Mouse (Mus musculus): ENCODE data around the gene Hrh3. TPM values are rescaled to one million over a fixed set of nuclear protein-coding genes. Genes with fewer than 3 reads are reported as not detected.

Hrh3 gene
- polyA plus RNA-seq (2015; fragmentation: Nextera tagmentation; extraction: Ambion mirVana) = 2.3 and 2.8 TPM in 2 replicates

- H3K4me2 ChIP-seq = peak within 1 kb of the TSS; percentile 96
- no peak within 1 kb of the TSS for H3K27ac ChIP-seq
- peak; percentile 77 for ATAC-seq
- H3K36me3 ChIP-seq (ENCODE audit: poor library complexity, severe bottlenecking) = no peaks in the 10 kb centered on the region
- no peaks in the 10 kb centered on the region for H3K9me3 ChIP-seq (replicated peaks)
- peak within 1 kb of the TSS; percentile 58 for H3K4me3 ChIP-seq
- peak within 1 kb of the TSS; percentile 61 for H3K9ac ChIP-seq
- WGBS = under 1% methylated on average over 80 of the region's 87 CpGs
- H3K4me1 ChIP-seq = peaks cover 42% of the 10 kb centered on the region
- H3K27me3 ChIP-seq = peaks cover 65% of the 10 kb centered on the region
Observed at GRCm38 (mm10) chr2:180103978-180104658, at the start of gene Hrh3. Gene Hrh3 (minus strand): TSS chr2:180104488.

- no peak overlapping the region for H3K4me3 ChIP-seq
- 89% methylated on average over 9 of the region's 9 CpGs for WGBS
- H3K9me3 ChIP-seq (replicated peaks) = no peaks in the 10 kb centered on the region
- H3K27me3 ChIP-seq = no peaks in the 10 kb centered on the region
- H3K36me3 ChIP-seq (ENCODE audit: poor library complexity, severe bottlenecking) = peaks cover 92% of the 10 kb centered on the region
- no peak overlapping the region for H3K9ac ChIP-seq
- no peak for ATAC-seq
- H3K27ac ChIP-seq = no peak overlapping the region
- no peak overlapping the region for H3K4me2 ChIP-seq
- no peaks in the 10 kb centered on the region for H3K4me1 ChIP-seq
Observed at GRCm38 (mm10) chr2:180148551-180148950, 44.3 kb upstream of the Hrh3 start.

- H3K4me3 ChIP-seq = no peak overlapping the region
- peaks cover 92% of the 10 kb centered on the region for H3K36me3 ChIP-seq (ENCODE audit: poor library complexity, severe bottlenecking)
- H3K9me3 ChIP-seq (replicated peaks) = no peaks in the 10 kb centered on the region
- H3K9ac ChIP-seq = no peak overlapping the region
- no peak for ATAC-seq
- H3K4me1 ChIP-seq = no peaks in the 10 kb centered on the region
- WGBS = 88% methylated on average over 6 of the region's 6 CpGs
- no peak overlapping the region for H3K4me2 ChIP-seq
- H3K27ac ChIP-seq = no peak overlapping the region
- H3K27me3 ChIP-seq = no peaks in the 10 kb centered on the region
Observed at GRCm38 (mm10) chr2:180147379-180147778, 43.1 kb upstream of the Hrh3 start.

GRCm38 (mm10) chr2:180146091-180146490 lies 41.8 kb upstream of the Hrh3 start:
- Histone ChIP-seq H3K4me1 (no peaks in the 10 kb centered on the region), H3K9me3 (replicated peaks) (no peaks in the 10 kb centered on the region), H3K27me3 (no peaks in the 10 kb centered on the region), H3K9ac (no peak overlapping the region), H3K4me2 (no peak overlapping the region), H3K4me3 (no peak overlapping the region), H3K36me3 (ENCODE audit: poor library complexity, severe bottlenecking) (peaks cover 90% of the 10 kb centered on the region), H3K27ac (no peak overlapping the region)
- ATAC-seq = no peak
- 93% methylated on average over 2 of the region's 2 CpGs for WGBS

GRCm38 (mm10) chr2:180135414-180135813 lies 31.1 kb upstream of the Hrh3 start:
- no peak overlapping the region for H3K4me2 ChIP-seq
- WGBS = 90% methylated on average over 5 of the region's 5 CpGs
- H3K27ac ChIP-seq = no peak overlapping the region
- peaks cover 30% of the 10 kb centered on the region for H3K36me3 ChIP-seq (ENCODE audit: poor library complexity, severe bottlenecking)
- H3K27me3 ChIP-seq = no peaks in the 10 kb centered on the region
- H3K4me1 ChIP-seq = no peaks in the 10 kb centered on the region
- no peaks in the 10 kb centered on the region for H3K9me3 ChIP-seq (replicated peaks)
- ATAC-seq = no peak
- H3K9ac ChIP-seq = no peak overlapping the region
- no peak overlapping the region for H3K4me3 ChIP-seq

GRCm38 (mm10) chr2:180133911-180134310 lies 29.6 kb upstream of the Hrh3 start:
- H3K4me3 ChIP-seq = no peak overlapping the region

GRCm38 (mm10) chr2:180133231-180133630 lies 28.9 kb upstream of the Hrh3 start:
- Histone ChIP-seq H3K27me3 (no peaks in the 10 kb centered on the region), H3K4me3 (no peak overlapping the region), H3K27ac (no peak overlapping the region), H3K4me2 (no peak overlapping the region), H3K4me1 (no peaks in the 10 kb centered on the region), H3K9ac (no peak overlapping the region), H3K9me3 (replicated peaks) (no peaks in the 10 kb centered on the region), H3K36me3 (ENCODE audit: poor library complexity, severe bottlenecking) (peaks cover 12% of the 10 kb centered on the region)
- ATAC-seq = no peak
- 97% methylated on average over 4 of the region's 4 CpGs for WGBS

More at GRCm38 (mm10) chr2:180133911-180134310, 29.6 kb upstream of the Hrh3 start:
- Histone ChIP-seq H3K27ac (no peak overlapping the region), H3K9me3 (replicated peaks) (no peaks in the 10 kb centered on the region), H3K4me1 (no peaks in the 10 kb centered on the region), H3K36me3 (ENCODE audit: poor library complexity, severe bottlenecking) (peaks cover 19% of the 10 kb centered on the region), H3K9ac (no peak overlapping the region), H3K4me2 (no peak overlapping the region), H3K27me3 (no peaks in the 10 kb centered on the region)
- ATAC-seq = no peak
- 91% methylated on average over 3 of the region's 3 CpGs for WGBS

GRCm38 (mm10) chr2:180127675-180128074 lies 23.4 kb upstream of the Hrh3 start:
- Histone ChIP-seq H3K4me1 (peaks cover 28% of the 10 kb centered on the region), H3K27ac (no peak overlapping the region)
- 61% methylated on average over 1 of the region's 1 CpGs for WGBS

GRCm38 (mm10) chr2:180126195-180126594 lies 21.9 kb upstream of the Hrh3 start:
- H3K27ac ChIP-seq = no peak overlapping the region; the same call in 1 of the 2 replicates
- ATAC-seq = no peak; the same call in 1 of the 2 replicates
- no peaks in the 10 kb centered on the region for H3K9me3 ChIP-seq (replicated peaks)
- no peak overlapping the region for H3K9ac ChIP-seq
- peaks cover 28% of the 10 kb centered on the region for H3K4me1 ChIP-seq
- H3K4me2 ChIP-seq = no peak overlapping the region
- H3K36me3 ChIP-seq (ENCODE audit: poor library complexity, severe bottlenecking) = peaks cover 9% of the 10 kb centered on the region
- H3K27me3 ChIP-seq = no peaks in the 10 kb centered on the region
- H3K4me3 ChIP-seq = no peak overlapping the region
- 17% methylated on average over 4 of the region's 4 CpGs for WGBS

More at GRCm38 (mm10) chr2:180127675-180128074, 23.4 kb upstream of the Hrh3 start:
- Histone ChIP-seq H3K27me3 (no peaks in the 10 kb centered on the region), H3K4me2 (no peak overlapping the region), H3K9me3 (replicated peaks) (no peaks in the 10 kb centered on the region), H3K9ac (no peak overlapping the region), H3K36me3 (ENCODE audit: poor library complexity, severe bottlenecking) (peaks cover 9% of the 10 kb centered on the region), H3K4me3 (no peak overlapping the region)
- ATAC-seq = no peak

- Histone ChIP-seq H3K9ac (no peak overlapping the region), H3K4me2 (no peak overlapping the region), H3K9me3 (replicated peaks) (no peaks in the 10 kb centered on the region), H3K36me3 (ENCODE audit: poor library complexity, severe bottlenecking) (peaks cover 9% of the 10 kb centered on the region), H3K4me1 (peaks cover 36% of the 10 kb centered on the region), H3K27ac (no peak overlapping the region), H3K27me3 (no peaks in the 10 kb centered on the region), H3K4me3 (no peak overlapping the region)
- no peak for ATAC-seq
- 85% methylated on average over 2 of the region's 2 CpGs for WGBS
Observed at GRCm38 (mm10) chr2:180124192-180124591, 19.9 kb upstream of the Hrh3 start.

- WGBS = 76% methylated on average over 5 of the region's 5 CpGs
- H3K36me3 ChIP-seq (ENCODE audit: poor library complexity, severe bottlenecking) = peaks cover 9% of the 10 kb centered on the region
- no peak overlapping the region for H3K27ac ChIP-seq
- H3K27me3 ChIP-seq = no peaks in the 10 kb centered on the region
- peak overlapping the region; percentile 95 for H3K4me3 ChIP-seq
- peak overlapping the region; percentile 97 for H3K4me2 ChIP-seq
- peaks cover 45% of the 10 kb centered on the region for H3K4me1 ChIP-seq
- no peaks in the 10 kb centered on the region for H3K9me3 ChIP-seq (replicated peaks)
- no peak for ATAC-seq
- H3K9ac ChIP-seq = peak overlapping the region; percentile 92; the same call in 1 of the 2 replicates
Observed at GRCm38 (mm10) chr2:180120292-180120761, 16.0 kb upstream of the Hrh3 start.

GRCm38 (mm10) chr2:180119439-180120291 lies 15.4 kb upstream of the Hrh3 start:
- peak overlapping the region; percentile 92 for H3K9ac ChIP-seq
- ATAC-seq = peak; percentile 8
- no peaks in the 10 kb centered on the region for H3K27me3 ChIP-seq
- H3K9me3 ChIP-seq (replicated peaks) = no peaks in the 10 kb centered on the region
- WGBS = under 1% methylated on average over 63 of the region's 68 CpGs
- H3K4me3 ChIP-seq = peak overlapping the region; percentile 95
- H3K36me3 ChIP-seq (ENCODE audit: poor library complexity, severe bottlenecking) = peaks cover 9% of the 10 kb centered on the region
- H3K4me1 ChIP-seq = peaks cover 50% of the 10 kb centered on the region
- H3K4me2 ChIP-seq = peak overlapping the region; percentile 97
- peak overlapping the region; percentile 72 for H3K27ac ChIP-seq

Measured in forebrain, embryonic 13.5 days (tissue).